Mouse (Mus musculus): ENCODE results near the gene Mgll.
A peak's percentile ranks its signal among the peaks of the same experiment; 100 is the strongest.

Mgll gene

GRCm38 (mm10) chr6:88843781-88844725 is 119.8 kb downstream of the Mgll start:
- no peak for DNase-seq (ENCODE audit: low read depth, low spot score)

DNA sequence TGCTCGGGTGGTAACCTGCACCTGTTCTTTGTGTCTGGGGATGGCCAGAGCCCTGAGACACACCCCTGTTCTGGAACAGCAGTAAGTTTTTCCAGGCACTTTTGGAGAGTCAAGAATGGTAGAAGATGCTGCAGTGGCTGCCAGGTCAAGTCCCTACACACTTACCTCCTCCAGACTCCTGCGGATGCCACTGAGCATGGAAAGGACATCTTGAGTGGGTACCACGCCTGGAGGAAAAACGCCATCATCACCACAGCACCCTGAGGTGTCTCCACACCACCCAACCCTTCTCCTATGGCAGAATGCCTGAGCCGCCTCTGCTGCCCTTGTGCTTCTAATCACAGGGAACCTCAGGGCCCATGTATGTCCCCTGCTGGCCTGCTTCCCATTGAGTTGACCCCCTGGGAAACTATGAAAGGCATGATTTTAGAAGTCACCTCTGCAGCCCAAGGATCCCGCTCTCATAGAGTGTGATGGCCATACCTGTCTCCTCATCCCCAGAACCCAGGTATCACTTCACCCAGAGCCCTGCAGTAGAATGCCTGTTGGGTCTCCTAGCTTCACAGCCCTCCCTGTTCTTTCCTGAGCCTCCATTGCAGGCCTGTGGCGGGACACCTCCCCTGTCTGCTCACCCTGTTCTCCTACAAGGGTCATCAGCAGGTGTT is 120.8 kb downstream of the Mgll start:
- no peak for DNase-seq (ENCODE audit: low read depth, low spot score)

- DNase-seq (ENCODE audit: low read depth, low spot score): no peak
Observed at GRCm38 (mm10) chr6:88847571-88847970, 123.4 kb downstream of the Mgll start.

DNA sequence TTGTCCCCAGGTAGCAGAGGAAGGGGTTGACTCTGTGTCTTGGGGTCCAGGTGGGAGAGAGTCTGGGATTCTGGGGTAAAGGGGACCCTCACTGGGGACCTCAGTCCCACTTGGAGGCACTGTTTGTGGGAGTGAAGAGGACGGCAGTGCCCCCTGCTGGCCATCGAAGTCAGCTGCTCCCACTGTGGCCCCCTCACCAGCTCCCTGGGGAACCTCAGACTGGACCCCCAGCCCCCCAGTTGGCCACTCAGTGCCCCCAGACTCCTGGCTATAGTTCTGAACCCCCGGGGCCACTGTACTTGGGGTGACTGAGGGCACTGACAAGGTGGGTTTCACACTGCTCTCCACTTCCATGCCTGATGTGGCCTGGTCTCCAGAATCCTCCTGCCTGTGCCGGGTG is 125.1 kb downstream of the Mgll start:
- DNase-seq (ENCODE audit: low read depth, low spot score): no peak

DNA sequence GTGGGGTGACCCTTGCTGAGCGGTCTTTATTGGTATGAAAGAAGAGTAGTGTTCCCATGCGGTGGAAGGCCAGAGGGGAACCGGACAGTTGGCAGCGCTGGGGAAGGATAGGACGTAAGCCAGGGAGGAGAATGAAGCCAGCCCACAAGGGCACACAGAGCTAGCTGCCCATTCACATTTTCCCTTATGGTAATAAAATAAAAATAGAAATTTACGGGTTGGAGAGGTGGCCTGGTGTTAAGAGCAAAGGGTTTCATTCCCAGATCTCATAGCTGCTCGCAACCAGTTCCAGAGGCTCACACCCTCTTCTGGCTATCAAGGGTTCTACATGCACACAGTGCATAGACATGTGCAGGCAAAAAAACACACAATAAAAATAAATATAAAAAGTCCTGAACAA is 125.8 kb downstream of the Mgll start:
- DNase-seq (ENCODE audit: low read depth, low spot score): peak; percentile 80

DNA sequence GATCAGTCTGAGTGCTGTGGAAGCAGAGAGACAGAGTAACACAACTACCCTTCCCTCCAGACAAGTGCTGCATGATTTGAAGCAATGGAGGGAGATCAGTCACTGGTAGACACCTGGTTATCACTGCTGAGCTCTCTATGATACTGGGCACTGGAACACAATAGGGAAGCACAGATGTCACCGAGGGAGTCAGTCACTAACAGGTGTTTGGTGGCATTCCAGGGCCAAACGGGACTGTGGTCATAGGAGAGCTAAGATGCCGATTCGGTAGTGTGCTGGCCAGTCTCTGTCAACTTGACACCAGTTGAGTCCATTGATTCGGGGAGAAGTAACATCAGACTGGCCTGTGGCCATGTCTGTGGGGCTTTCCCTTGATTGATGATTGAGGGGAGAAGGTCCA is 130.3 kb downstream of the Mgll start:
- DNase-seq (ENCODE audit: low read depth, low spot score): no peak

DNA sequence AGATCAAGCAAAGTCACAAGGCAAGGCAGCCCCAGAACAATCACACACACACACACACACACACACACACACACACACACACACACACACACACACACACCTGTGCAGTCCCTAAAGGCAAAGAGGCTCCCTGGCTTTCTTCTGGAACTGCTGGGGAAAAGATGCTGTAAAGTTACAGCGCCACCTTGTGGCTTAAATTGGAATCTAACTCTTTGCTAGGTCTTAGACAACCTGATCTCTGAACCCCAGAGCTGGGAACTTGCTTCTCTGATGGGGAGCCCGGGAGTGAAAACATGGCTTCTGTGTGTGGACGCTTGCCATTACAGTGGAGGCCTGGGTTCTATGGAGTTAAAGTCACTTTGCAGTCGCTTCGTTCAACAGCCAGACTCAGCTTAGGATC is 131.4 kb downstream of the Mgll start:
- DNase-seq (ENCODE audit: low read depth, low spot score): peak; percentile 77

- peak; percentile 90 for DNase-seq (ENCODE audit: low read depth, low spot score)
Observed at GRCm38 (mm10) chr6:88857249-88857648, 133.0 kb downstream of the Mgll start.

- no peak for DNase-seq (ENCODE audit: low read depth, low spot score)
Observed at GRCm38 (mm10) chr6:88857830-88858229, 133.6 kb downstream of the Mgll start.

DNA sequence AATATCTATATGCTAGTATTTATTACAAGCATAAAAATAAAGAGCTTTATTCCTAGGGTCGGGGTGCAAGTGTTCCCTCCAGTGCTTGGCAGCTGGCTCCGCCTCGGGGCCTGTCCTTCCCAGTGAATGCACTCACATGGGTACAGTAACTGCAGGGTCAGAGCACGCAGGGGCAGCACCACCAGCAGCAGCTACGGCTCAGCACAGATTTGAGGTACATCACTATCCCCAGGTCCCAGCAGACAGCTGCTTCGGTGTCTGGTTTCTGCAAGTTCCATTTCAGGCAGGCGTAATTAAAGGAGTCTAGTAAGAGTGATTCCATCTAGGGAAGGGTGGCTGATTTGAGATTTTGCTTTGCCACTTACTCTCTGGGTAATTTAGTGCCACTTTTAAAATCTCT is 134.1 kb downstream of the Mgll start:
- peak; percentile 73 for DNase-seq (ENCODE audit: low read depth, low spot score)

DNA sequence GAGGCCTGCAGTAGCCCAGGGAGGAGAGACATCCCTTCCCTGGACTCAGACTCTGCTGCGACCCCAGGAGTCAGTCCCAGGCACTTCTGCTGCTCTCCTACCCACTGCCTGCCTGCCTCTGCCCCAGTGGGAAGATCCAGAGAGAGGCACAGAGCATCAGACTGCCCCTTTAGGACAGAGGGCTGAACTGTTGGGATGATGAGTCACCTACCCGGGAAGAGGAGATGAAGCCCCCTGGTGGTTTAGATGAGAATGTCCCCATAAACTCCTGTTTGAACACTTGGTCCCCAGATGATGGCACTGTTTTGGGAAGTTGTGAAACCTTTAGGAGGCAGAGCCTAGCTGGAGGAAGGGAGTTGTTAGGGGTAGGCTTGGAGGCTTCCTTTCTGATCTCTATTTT is 136.7 kb downstream of the Mgll start:
- DNase-seq (ENCODE audit: low read depth, low spot score): no peak

- no peak for DNase-seq (ENCODE audit: low read depth, low spot score)
Observed at GRCm38 (mm10) chr6:88865704-88866103, 141.5 kb downstream of the Mgll start.

GRCm38 (mm10) chr6:88869459-88869858 is 145.2 kb downstream of the Mgll start:
- no peak for DNase-seq (ENCODE audit: low read depth, low spot score)

GRCm38 (mm10) chr6:88870594-88870993 is 146.4 kb downstream of the Mgll start:
- DNase-seq (ENCODE audit: low read depth, low spot score): no peak

DNA sequence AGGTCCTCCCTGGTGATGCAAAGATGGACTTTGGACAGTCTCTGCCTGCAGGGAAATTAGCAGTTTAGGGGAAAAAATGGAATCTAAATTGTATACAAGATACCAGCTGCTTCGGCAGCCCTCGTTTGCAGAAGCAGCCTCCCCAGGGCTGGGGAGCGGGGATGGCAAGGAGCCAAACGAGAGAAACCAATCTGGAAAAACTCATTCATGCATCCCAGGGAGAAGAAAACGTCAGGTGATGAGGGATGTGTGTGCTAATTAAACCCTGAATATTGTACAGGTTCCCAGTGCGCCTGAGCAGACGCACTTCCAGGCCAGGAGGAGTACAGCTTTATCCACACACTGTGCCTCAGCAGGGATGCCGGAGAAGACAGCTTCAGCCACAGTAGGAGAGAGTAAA is 147.3 kb downstream of the Mgll start:
- DNase-seq (ENCODE audit: low read depth, low spot score): no peak

- DNase-seq (ENCODE audit: low read depth, low spot score): no peak
Observed at GRCm38 (mm10) chr6:88872811-88873210, 148.6 kb downstream of the Mgll start.

DNA sequence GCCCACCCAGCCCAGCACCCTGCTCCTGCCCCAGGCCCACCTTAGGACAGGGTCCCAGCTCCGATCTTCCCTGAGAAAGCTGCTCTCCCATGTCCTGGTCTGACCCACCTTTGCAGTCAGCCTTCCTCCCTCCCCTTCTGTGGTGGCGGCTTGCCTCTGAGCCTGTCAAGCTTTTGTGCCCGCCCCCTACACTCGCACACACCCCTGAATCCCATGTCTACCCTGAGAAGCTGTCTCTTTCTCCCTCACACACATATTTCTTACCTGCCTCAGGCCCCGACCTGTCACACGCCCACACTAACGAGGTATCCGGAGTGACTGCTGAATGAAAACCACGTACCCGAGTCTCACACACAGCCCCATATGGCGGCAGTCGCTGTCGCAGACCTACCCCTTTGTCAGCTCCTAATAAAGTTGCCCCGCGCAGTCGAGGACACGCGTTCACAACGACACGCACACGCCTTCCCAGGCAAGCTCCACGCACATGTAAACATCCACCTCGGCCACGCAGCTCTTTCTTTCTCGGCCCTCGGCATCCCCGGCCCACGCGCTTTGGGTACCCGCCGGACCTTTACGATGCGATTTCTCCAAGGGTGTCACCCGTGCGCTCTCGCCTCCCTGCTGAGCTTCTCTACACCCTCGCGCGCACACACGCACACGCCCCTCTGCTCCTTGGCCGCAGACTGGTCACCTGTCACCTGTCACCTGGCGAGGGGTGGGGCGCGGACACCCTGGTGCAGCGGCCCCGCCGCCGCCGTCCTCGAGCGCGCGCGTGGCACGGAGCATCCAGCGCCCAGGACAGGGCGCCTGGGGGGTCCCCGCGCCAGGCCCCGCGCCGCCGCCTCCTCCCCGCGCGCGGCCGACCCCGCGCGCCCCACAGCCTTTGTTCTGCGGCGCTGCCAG is 150.0 kb downstream of the Mgll start:
- no peak for DNase-seq (ENCODE audit: low read depth, low spot score)

DNA sequence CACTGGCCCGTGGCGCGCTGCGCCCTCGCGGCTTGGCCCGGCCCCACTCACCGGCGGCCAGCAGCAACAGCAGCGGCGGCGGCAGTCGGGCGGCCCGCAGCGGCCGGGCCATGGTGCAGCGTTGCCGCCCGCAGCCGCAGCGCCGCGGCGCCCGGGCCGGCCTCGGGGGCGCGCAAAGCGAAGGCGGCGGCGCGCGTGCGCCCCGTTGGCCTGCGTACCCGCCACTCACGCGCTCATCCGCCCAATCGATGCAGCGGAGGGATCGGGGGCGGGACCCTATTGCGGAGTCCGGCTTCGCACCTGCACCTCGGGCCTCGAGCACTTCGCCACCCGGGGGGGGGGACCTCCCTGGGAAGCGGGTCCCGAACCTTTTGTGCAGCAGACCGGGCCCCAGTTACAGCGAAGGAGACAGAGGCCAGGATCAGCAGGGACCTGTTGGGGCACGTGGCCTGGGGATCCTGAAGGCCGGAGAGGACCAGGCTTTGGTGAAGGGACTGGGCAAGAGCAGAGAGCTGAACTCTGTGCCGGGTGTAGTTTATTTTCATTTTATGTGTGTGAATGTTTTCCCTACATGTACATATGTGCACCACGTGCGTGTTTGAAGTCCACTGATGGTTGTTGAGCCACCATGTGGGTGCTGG is 150.8 kb downstream of the Mgll start, which contains the start of gene Podxl2:
Gene Podxl2, minus strand, starts transcription at position 177 of the 641 bp plus-strand sequence.
- peak; percentile 58 for DNase-seq (ENCODE audit: low read depth, low spot score)
